Mouse (Mus musculus) liver, embryonic 14.5 days (tissue): ENCODE measurements around the gene Col6a6.

Source experiments
- CTCF ChIP-seq: IDR thresholded peaks from 2 replicates; pipeline ENCODE4 v1.5.1; 2016; ENCODE audit warnings: antibody characterized with exemption, low read depth, control low read depth
- EP300 ChIP-seq: IDR thresholded peaks from 2 replicates; pipeline ENCODE4 v1.6.1; 2016; ENCODE audit warnings: antibody characterized with exemption, low read depth

GRCm38 (mm10) chr9:105764127-105764526 lies 63.8 kb downstream of the Col6a6 start:
- TF ChIP-seq CTCF (no peak), EP300 (no peak)
